Mouse (Mus musculus) liver, embryonic 14.5 days (tissue): ENCODE results near the gene Arhgef26.

Source experiments
- CTCF ChIP-seq: IDR thresholded peaks from 2 replicates; pipeline ENCODE4 v1.5.1; 2016; ENCODE audit warnings: antibody characterized with exemption, low read depth, control low read depth
- EP300 ChIP-seq: IDR thresholded peaks from 2 replicates; pipeline ENCODE4 v1.6.1; 2016; ENCODE audit warnings: antibody characterized with exemption, low read depth

DNA sequence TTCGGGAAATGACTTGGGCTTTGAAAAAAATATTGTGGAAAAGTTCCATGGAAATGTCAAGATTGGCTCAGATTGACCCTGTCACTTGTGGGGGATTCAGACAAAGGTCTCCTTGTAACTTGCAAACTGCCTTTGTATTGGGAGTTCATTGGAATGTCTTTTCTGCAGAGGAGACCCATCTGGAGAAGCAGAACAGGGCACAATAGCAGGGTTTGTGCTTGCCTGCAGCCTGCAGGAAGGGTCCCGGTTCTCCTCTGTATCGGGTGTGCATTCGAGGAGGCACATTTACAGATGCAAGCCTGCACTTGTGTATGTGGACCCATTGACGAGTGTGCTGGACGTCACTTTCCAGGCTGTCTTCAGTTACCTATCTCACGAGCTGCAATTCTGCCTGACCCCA lies 56.1 kb downstream of the Arhgef26 start:
- TF ChIP-seq EP300 (no peak), CTCF (no peak)
